Mouse (Mus musculus) ZHBTc4 (cell line): ENCODE measurements around the gene Sucla2.
"Not testable (repeated sequence)": the region's sequence is repeated elsewhere in the genome, so short reads cannot be mapped to it uniquely, and the experiment has no call there.

Experiments used
- DNase-seq: peaks from one replicate; pipeline ENCODE4 v3.0.0-alpha.2; 2011; ENCODE audit warnings: low read depth, low spot score

Gene Sucla2

GRCm38 (mm10) chr14:73608668-73609481 lies 83.8 kb downstream of the Sucla2 start:
- DNase-seq, result peak; percentile 9

- DNase-seq, result not testable (repeated sequence)
Observed at GRCm38 (mm10) chr14:73614961-73615360, 89.8 kb downstream of the Sucla2 start.

GRCm38 (mm10) chr14:73620880-73621279 lies 95.8 kb downstream of the Sucla2 start:
- no peak for DNase-seq

GRCm38 (mm10) chr14:73622988-73623387 lies 97.9 kb downstream of the Sucla2 start:
- no peak for DNase-seq

- no peak for DNase-seq
Observed at GRCm38 (mm10) chr14:73625469-73625868, 100.3 kb downstream of the Sucla2 start.

GRCm38 (mm10) chr14:73631511-73631910 lies 106.4 kb downstream of the Sucla2 start:
- DNase-seq, result no peak

- DNase-seq, result no peak
Observed at GRCm38 (mm10) chr14:73632648-73633263, 107.6 kb downstream of the Sucla2 start.

GRCm38 (mm10) chr14:73634356-73634755 lies 109.2 kb downstream of the Sucla2 start:
- DNase-seq, result no peak

GRCm38 (mm10) chr14:73637460-73637859 lies 112.3 kb downstream of the Sucla2 start:
- peak; percentile 39 for DNase-seq
